Mouse (Mus musculus) myocyte (in vitro differentiated cells): Measurements from ENCODE around the gene Ppib.

Experiments used
- MAX ChIP-seq: IDR thresholded peaks from one replicate; pipeline ENCODE4 v1.6.1; 2011; ENCODE audit warnings: low read depth, mild to moderate bottlenecking, control low read depth
- POLR2A ChIP-seq: IDR thresholded peaks from one replicate; pipeline ENCODE4 v1.6.1; 2011; ENCODE audit warnings: low read depth, mild to moderate bottlenecking, control low read depth, moderate library complexity; ENCODE audit not compliant: insufficient read length
- TCF3 ChIP-seq: IDR thresholded peaks from one replicate; pipeline ENCODE4 v1.6.1; 2011; ENCODE audit warnings: low read depth, control low read depth; ENCODE audit not compliant: insufficient read length

DNA sequence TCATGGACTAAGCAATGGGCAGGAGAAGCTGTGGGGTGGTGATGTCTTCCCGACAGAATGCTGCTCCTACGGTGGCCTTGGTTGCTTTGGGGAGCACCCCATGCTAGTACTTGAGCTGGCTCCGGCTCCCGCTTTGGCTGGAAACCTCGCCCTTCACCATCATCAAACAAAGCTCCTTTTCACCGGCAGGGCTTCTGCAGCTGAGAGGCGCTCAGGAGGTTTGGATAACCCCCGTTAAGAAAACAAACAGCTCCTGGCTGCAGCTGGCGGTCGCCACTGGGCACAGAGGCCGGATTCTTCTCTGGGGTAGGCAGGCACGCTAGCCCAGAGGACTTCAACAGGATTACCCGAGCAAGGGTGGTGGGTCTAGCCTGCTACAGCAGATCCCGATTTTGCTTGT lies 18.5 kb downstream of the Ppib start:
- TF ChIP-seq POLR2A (no peak), MAX (no peak), TCF3 (no peak)
